Mouse (Mus musculus) heart, adult 9 months (tissue): ENCODE measurements around the gene Gm9844.
"Not testable (repeated sequence)": the region's sequence is repeated elsewhere in the genome, so short reads cannot be mapped to it uniquely, and the experiment has no call there.

Source experiments
- DNase-seq, 2 experiments: peaks; one replicate each; pipeline ENCODE4 v3.0.0; 2022; ENCODE audit warnings: low spot score in 2 of 2

Gene Gm9844

GRCm38 (mm10) chr7:24869532-24870165, 7.6 kb downstream of the Gm9844 start, which contains the start of the genes Lypd4 and Dmrtc2:
Gene Lypd4 (minus strand): TSS chr7:24869941.
Gene Dmrtc2 (plus strand): TSS chr7:24870057.
- DNase-seq, result no peak

DNA sequence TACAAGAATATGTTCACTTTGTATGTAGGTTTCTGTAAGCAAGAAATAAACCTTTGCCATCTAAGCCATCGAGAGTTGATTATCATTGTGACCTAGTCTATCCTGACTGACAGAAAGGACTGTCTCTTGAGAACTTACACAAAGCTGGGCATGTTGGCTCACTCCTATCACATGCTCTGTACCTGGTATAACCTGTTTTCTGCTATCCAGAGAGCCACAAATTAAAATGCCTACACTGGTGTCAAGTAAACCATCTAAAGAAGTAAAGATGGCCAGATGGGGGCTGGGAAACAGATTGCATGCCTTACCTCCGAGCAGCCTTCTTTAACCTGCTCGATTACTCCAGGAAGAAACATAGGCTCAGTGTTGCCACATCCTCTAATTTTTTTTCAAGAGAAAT, 15.6 kb downstream of the Gm9844 start:
- no peak for DNase-seq

GRCm38 (mm10) chr7:24879620-24880019, 17.6 kb downstream of the Gm9844 start:
- DNase-seq, result no peak

DNA sequence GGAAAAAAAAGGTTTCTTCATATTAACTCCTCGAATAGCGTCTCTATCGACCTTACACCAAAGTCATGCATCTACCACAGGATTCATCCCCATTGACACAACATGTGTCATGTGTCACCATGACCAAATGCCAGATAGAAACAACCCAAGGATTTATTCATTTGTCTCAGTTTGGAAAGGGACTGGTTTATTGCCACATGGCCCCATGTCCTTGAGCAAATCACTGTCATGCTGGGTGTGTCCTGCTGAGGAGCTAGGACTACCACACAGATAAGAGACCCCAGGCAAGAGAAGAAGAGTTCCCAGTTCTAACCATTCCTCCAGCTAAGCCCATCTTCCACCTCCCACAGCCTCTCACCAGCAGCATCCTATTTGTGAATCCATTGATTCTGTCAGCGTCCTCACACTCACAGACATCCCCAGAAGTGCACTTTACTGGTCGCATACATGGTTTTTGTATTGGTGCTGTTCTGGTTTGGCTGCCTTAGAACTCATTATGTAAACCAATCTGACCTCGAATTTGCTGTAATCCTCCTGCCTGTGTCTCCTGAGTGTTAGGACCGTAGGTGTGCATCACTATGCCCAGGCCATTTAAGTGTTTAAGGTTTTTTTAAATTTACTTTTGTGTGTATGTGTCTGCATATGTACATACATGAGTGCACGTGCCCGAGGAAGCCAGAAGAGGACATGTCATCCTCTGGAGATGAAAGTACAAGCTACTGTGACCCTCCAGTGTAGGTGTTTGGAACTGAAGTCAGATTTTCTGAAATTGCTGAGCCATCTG, 20.6 kb downstream of the Gm9844 start:
- no peak for DNase-seq

DNA sequence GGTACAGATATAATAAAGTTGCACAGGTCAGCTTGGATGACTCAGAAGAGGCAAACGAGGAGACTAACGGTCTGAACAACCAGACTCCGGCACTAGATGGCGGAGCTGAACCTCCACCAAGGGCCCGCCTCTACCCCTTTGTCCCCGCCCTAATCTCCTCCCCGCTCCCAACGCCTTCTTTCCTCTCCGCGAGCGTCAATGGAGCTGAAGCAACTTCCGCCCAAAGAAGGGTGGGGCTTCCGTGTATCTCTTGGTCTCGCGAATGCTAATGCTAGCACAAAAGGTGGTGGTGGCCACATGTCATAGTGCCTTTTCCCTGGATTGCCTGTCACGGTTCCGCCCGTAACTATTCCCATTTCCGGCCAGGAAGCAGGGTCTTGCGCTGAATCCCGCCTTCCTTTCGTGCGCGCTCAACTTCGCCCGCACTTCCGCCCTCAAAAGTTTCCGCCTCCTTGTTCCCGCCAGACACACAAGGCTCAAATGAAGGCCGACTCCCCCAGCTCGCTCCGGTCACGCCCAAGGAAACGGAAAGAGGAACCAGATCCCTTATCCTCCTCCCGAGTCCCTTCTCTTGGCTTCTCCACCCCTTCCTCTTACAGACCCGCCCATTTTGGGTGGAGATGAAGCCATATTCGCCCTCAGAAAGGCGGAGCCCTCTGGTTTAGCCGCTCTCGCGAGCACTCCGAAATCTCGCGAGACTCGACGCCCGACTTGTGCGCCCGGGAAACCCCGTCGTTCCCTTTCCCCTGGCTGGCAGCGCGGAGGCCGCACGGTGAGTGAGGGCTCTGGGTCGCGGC, 22.1 kb downstream of the Gm9844 start, which contains the start of gene Rps19:
TSS of gene Rps19 (plus strand) at position 476 of the 797 bp plus-strand sequence.
- DNase-seq, result peak; percentile 99

DNA sequence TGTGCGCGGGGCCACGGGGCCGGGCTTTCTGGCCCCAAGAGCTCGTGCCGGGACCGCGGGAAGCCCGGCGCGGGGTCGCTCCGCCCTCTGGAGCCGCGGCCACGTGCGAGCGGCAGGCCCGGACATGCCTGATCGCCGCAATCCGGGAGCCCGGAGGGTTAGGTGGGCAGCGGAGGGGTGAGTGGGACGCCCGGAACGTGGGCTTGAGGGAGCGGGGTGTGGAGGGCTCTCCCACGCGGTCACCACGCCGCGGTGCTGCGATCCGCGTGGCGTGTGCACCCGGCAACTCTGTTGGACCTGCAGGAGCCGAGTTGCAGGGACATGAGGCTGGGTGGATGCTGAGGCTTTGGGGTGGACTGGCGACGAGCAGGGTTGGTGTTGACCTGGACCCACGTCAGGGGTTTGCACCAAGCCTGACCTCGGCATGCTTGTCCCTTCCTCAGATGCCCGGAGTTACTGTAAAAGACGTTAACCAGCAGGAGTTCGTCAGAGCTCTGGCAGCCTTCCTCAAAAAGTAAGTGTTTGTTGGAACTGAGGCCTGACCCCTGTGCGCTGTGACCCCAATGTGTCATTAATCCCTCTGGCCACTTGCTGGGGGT, 22.8 kb downstream of the Gm9844 start:
- no peak for DNase-seq

- DNase-seq, result no peak
These were observed 23.7 kb downstream of the Gm9844 start for GRCm38 (mm10) chr7:24885468-24886307.

GRCm38 (mm10) chr7:24886308-24886633, 24.3 kb downstream of the Gm9844 start:
- no peak for DNase-seq

DNA sequence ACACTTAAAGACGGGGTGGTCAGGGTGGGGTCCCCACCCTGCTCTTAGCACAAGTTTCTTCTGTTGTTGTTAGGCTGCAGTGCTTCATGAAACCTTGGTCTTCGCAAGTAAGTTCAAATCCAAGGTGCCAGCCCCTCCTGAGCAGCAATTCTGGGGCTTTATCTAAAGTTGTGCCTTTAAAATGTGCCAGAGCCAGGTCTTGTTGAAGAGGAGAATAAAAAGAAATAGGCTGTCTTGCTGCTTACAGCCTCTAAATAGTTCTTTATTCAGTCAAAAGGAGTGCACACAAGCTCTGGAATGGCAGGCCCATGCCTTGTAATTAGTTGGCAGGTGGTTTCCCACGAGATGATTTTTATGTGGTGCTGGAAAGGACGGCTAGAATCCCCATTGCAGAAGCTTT, 25.1 kb downstream of the Gm9844 start:
- DNase-seq, result no peak

DNA sequence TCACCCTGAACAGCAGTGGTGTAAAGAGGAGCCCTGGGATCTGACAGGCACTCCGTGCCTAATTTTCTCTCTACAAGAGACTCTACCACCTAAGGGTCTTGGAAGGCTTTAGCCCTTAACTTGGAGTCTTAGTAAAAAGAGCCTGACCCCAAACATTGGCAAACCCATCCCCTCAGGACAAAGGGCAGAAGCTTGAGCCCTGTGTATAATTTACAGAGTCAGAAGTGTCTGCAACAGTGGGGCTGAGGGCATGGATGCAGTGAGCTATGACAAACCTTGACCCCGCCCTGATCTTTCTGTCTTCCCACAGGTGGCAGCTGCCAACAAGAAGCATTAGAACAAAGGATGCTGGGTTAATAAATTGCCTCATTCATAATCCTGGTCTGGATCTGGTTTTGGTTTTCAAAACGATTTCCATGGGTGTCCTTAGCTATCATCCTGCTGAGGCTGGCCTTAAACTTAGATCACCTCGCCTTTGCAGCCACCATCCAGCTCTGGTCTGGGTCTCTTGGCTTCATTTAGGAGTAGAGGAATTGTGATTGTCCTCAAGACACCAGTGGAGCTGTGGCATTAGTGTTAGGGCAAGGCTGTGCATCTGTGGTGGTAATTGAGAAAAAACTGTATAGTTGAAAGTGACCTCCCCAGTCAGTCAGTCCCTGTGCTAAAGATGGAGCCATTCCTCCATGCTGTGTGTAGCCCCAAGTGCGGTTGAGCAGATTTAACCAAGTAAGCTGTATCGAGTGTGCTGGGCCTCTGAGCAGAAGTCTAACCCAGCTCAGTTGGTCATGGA, 27.6 kb downstream of the Gm9844 start:
- DNase-seq, result no peak

DNA sequence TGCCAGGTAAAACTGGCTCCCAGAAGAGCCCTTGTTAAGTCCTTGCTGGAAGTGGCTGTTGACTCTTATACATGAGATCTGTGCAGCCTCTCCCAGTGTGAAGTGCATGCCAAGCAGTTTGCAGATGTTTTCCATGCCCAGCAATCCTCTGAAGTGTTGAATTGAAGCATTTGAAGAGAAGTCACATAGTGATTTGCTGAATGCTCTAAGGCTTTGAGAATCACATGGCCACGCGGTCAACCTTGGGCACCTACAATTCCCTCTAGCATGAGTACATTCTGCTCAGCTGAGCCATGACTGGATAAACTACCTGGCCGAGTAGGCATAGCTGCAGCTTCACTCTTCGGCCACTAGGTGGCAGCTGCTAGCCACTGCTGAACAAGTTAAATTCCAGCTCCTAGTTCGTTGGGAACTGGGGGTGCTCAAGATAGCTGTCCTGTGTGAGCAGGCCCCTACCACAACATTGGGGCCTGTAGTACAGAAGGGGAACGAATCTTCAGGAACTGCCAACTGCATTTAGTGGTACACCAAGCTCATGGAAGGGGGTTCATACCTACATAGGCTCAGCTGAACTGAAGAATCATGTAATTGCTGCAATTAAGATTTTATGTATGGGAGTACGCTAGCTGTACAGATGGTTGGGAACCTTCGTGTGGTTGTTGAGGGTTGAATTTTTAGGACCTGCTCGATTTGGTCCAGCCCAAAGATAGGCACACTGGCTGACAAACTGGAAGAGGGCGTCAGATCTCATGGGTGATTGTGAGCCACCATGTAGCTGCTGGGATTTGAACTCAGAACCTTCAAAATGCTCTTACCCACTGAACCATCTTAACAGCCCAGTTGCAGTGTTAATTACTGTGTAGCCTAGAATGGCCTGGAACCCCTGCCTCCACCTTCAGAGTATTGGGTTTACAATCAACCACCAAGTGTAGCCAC, 28.5 kb downstream of the Gm9844 start:
- DNase-seq, result peak; percentile 52 to 64

- no peak for DNase-seq
These were observed 29.5 kb downstream of the Gm9844 start for GRCm38 (mm10) chr7:24891241-24892124.

DNA sequence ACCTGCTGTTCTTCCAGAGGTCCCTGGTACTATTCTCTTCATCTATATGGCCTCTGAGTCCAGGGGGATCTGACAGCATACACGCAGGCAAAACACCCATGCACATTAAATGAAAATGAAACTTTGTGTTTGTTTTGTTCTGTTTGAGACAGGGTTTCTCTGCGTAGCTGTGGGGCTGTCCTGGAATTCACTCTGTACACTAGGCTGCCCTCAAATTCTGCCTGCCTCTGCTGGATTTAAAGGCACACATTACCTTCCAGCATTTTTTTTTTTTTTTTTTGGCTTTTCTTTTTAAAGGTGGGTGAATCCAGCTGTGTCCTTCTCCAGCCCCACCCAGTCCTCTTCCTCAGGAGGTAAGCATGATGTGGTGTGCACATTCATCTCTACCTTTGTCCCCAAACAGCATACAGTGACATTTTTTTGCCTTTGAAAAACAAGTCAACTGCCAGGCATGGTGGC, 30.1 kb downstream of the Gm9844 start:
- DNase-seq, result no peak

GRCm38 (mm10) chr7:24895749-24896148, 33.7 kb downstream of the Gm9844 start:
- not testable (repeated sequence) for DNase-seq

DNA sequence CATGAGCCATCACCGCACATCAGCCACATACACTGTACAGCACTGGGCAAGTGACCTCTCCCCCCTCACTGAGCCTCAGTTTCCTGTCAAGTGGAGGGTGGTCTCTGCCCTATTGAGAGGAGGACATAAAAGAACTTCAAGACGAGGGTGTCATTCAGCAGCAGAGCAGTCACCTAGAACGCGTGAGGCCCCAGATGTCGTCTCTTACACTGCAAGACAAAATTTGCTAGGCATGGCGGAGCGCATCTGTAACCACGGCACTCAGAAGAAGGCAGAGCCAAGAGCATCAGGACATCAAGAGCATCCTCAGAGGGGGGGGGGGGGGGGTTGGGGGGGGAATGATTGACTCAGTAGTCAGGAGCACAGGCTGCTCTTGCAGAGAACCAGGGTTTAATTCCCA, 34.3 kb downstream of the Gm9844 start:
- DNase-seq, result no peak

GRCm38 (mm10) chr7:24897224-24897623, 35.2 kb downstream of the Gm9844 start, which contains the start of gene Cd79a:
Gene Cd79a (plus strand): TSS chr7:24897381.
- DNase-seq, result peak in 1 of 2 experiments; percentile 23

DNA sequence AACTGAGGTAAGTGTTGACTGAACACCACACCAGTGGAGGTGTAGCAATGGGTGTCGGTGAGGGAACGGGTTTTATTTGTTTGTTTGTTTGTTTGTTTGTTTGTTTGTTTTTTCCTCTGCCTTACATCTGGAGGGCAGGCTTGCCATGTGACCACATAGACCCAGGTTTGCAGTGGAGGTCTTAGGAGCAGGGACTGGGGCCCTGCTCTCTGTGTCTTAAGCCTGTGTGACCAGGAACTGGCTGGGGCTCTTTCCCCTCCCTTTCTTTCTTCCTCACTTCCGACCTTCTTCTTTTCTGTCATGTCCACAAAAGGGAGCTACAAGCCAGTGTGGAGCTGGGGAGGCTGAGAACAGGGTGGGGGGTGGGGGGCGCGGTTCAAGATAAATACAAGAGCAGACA, 35.9 kb downstream of the Gm9844 start:
- no peak for DNase-seq

DNA sequence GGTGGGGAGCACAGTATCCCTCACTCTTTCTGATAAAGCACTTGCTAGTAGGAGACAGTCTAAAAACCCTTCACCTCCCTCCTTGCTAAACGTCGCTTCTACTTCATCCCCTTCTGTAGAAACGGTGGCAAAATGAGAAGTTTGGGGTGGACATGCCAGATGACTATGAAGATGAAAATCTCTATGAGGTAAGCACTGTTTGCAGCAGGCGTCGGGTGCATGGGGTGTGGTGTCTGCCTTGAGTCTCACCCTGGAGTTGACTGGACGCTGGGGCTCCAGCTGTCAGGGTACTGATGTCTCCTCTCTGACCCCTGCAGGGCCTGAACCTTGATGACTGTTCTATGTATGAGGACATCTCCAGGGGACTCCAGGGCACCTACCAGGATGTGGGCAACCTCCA, 39.1 kb downstream of the Gm9844 start:
- DNase-seq, result no peak
